Mouse (Mus musculus) left cerebral cortex, adult 2 months (tissue): ENCODE results near the gene Cacna1c. TPM values are rescaled to one million over a fixed set of nuclear protein-coding genes. Genes with fewer than 3 reads are reported as not detected.

Experiments
- DNase-seq, 2 experiments: peaks; one replicate each; pipeline ENCODE4 v3.0.0; 2021 to 2022; ENCODE audit warnings: low spot score in 2 of 2, mixed read lengths in 1 of 2; ENCODE audit errors: extremely low spot score in 1 of 2
- H3K27ac ChIP-seq: fragments of 200-600 bp; 2 replicates; pipeline ENCODE4 v1.8.1; 2022
- H3K4me3 ChIP-seq: fragments of 200-600 bp; 2 replicates; pipeline ENCODE4 v1.8.1; 2022
- CTCF ChIP-seq: fragments of 200-600 bp; IDR thresholded peaks from 2 replicates; pipeline ENCODE4 v1.8.1; 2022; ENCODE audit warnings: antibody characterized with exemption, mild to moderate bottlenecking, moderate library complexity
- intact Hi-C: fragments of 180-260 bp; cut with DNase I; formaldehyde crosslinking; loops from one replicate; pipeline ENCODE4 v1.15.1; 2025
- total RNA-seq, 2 experiments: library from RNA; stranded (reverse); gene quantifications; 2 replicates each; pipeline ENCODE4 v1.2.3; 2021

Cacna1c gene
- total RNA-seq, 2 experiments from 2014 or later: 69.1 to 73.9 TPM

DNA sequence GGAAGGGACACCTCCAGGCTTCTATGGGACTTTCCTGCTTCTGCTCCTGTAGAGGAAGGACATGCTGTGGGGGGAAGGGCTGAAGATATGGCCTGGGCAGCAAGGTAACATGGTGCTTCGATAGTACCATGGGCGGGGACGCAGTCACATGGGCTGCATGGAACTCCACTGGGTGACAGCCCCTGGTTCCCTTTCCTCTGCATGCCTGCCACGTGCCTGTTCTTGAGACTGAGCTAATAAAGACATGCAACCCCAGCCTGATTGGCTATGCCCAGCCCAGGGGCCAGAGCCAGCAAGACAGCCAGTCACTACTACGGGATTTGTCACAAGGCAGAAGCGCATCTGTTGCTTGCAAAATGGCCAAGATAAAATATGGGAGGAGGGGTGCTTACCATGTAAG is 459.1 kb downstream of the Cacna1c start:
- Histone ChIP-seq H3K27ac (no peak overlapping the region), H3K4me3 (no peak overlapping the region)
- TF ChIP-seq CTCF: no peak
- intact Hi-C loops: no loop called here
- no peak for DNase-seq

DNA sequence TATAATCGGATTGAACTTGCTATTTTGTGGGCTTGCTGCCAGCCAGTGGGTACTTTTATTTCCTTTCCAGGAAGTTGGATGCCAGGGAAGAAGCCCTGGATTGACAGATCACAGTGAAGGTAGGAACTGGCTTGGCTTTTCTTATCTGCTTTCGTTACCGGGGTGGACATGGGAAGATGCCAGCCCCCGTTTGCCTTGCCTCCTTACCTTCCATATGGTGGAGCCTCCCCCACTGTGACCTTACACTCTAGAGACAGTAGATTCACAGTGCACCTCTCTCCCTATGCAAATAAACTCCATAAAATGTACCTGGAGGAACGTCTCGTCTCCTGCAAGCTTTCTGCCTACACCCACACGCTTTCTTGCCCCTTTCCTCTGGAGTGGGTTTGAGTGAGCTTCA is 459.7 kb downstream of the Cacna1c start:
- no peak overlapping the region for H3K27ac ChIP-seq
- no peak overlapping the region for H3K4me3 ChIP-seq
- intact Hi-C loops: no loop called here
- no peak for TF ChIP-seq CTCF
- no peak for DNase-seq

DNA sequence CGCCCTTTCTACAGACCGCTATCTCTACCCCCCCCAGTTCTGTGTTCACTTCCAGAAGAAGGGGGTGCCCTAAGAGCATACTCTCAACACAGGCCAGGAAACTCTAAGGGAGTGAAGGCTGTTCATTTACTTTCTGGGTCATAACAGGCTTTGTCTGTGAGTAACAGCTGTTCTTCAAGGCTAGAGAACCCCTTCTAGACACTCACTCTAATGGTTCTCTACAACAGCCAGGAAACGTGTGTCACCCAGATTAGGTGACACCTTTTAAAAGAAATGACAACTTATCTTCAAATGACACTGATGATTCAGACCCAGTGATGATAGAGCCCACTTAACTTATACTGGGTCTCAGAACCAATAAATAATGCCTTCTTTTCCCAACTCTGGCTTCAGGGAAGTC is 461.1 kb downstream of the Cacna1c start:
- TF ChIP-seq CTCF: no peak
- intact Hi-C loops: no loop called here
- H3K4me3 ChIP-seq: no peak overlapping the region
- H3K27ac ChIP-seq: no peak overlapping the region
- no peak for DNase-seq

DNA sequence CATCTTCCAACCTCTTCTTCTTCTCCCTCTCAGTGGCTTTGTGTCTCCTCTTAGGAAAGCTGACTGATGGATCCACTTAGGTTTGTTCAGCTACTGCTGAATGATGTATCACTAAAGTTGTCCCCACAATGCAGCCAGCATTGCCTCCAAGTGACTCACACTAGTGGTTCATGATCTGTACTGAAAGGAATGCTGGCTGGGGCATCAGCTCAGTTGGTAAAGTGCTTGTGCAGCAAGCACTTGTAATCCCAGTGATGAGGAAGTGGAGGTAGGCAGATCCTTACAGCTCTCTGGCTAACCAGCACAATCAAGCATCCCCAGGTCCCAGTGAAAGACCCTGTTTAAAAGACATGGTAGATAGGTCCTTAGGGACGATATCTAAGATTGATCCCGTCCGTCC is 464.3 kb downstream of the Cacna1c start:
- Histone ChIP-seq H3K27ac (no peak overlapping the region), H3K4me3 (no peak overlapping the region)
- no peak for DNase-seq
- no peak for TF ChIP-seq CTCF
- intact Hi-C loops: no loop called here

DNA sequence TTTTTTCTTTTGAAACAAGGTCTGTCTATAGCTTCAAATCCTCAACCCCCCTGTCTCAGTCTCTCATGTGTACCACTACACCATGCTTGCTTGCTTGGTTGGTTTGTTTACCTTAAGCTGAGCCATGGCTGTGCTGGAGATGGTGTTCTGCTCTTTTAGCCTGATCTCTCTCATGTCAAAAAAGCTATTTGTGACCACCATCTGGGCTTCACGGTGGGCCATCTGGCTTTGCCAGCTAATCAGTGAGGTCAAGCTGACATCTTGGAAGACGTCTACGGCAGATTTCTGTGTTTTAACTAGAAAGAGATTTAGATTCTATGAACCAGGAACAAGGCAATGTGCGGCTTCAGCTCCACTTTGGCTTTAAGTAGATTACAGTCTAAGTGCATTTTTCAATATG is 471.3 kb downstream of the Cacna1c start:
- Histone ChIP-seq H3K27ac (no peak overlapping the region), H3K4me3 (no peak overlapping the region)
- DNase-seq: no peak
- no peak for TF ChIP-seq CTCF
- intact Hi-C loops: no loop called here

DNA sequence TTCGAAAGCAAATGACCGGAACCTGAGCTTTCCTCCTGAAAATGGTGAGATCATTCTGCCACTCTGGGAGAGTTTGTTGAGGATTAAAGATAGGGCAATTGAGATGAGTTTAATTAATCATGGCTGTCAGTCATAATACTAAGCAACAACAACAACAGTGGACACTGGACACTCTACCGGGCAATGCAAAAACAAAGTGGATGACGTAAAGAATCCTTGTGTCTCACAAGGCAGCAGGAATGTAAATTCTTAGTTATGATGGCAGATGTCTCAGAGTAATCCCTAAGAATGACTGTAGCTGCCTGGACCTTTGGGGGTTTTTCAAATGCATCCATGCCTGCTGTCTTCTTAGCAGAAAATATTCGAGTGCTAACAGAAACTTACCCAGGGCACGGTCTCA is 471.8 kb downstream of the Cacna1c start:
- Histone ChIP-seq H3K4me3 (no peak overlapping the region), H3K27ac (no peak overlapping the region)
- DNase-seq: no peak
- TF ChIP-seq CTCF: no peak
- intact Hi-C loops: no loop called here

DNA sequence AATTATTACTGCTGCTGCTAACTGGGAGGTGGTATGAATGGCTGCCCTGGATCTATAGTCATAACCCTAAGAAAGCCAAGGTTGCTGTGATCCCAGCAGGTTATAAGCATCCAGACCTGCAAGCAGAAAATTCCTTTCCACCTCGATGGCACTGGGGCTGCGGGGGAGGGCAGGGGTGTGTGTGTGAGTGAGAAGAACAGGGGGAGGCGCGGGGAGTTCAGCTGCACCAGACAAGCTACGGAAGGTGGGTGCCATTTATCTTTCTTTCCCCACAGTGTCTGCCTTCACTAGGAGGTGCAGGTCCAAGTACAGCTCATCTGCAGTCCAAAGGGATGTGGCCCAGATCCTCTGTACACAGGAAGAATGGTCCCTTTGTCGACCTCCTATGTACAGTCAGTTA is 473.9 kb downstream of the Cacna1c start:
- DNase-seq: no peak

DNA sequence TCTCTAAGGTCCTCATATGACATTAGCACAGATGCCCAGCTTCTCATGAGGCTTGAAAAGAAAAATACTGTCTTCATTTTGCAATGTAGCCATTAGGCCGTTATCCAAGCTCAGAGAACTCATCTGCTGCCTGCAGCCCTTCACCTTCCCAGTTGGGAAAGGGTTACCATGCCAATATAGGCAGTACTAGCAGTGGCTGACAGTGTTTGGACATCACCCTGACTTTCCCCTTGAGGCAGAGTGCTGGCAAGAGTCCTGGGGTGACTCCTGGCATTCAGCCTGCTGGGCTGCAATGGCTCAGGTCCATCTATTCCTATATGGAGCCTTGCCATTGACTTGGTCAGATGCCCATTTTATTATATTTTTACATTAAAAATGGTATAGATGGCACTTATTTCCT is 476.7 kb downstream of the Cacna1c start:
- intact Hi-C loops: no loop called here
- no peak for TF ChIP-seq CTCF
- Histone ChIP-seq H3K4me3 (no peak overlapping the region), H3K27ac (no peak overlapping the region)
- DNase-seq: no peak

More for the DNA sequence above, 473.9 kb downstream of the Cacna1c start:
- H3K27ac ChIP-seq: no peak overlapping the region
- no peak for TF ChIP-seq CTCF
- no peak overlapping the region for H3K4me3 ChIP-seq
- intact Hi-C loops: no loop called here

DNA sequence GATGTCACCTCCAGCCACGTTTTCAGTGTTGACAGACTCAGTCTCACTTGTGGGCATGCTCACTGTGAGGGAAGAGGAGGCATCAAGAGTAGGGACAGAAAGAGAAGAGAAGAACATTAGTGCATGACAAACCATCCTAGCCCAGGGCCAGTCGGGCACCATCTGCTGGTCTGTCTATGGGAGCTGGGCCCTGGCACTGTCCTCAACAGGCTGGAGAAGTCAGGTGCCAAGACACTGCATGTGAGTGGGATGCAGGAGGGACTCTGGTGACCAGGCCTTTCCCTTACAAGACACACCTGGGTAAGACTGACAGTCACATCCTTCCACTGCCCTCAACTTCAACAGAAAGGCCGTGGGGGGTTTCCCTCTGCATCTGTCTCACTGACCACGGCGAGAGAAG is 482.9 kb downstream of the Cacna1c start:
- Histone ChIP-seq H3K4me3 (no peak overlapping the region), H3K27ac (no peak overlapping the region)
- DNase-seq: no peak
- no peak for TF ChIP-seq CTCF
- intact Hi-C loops: no loop called here

DNA sequence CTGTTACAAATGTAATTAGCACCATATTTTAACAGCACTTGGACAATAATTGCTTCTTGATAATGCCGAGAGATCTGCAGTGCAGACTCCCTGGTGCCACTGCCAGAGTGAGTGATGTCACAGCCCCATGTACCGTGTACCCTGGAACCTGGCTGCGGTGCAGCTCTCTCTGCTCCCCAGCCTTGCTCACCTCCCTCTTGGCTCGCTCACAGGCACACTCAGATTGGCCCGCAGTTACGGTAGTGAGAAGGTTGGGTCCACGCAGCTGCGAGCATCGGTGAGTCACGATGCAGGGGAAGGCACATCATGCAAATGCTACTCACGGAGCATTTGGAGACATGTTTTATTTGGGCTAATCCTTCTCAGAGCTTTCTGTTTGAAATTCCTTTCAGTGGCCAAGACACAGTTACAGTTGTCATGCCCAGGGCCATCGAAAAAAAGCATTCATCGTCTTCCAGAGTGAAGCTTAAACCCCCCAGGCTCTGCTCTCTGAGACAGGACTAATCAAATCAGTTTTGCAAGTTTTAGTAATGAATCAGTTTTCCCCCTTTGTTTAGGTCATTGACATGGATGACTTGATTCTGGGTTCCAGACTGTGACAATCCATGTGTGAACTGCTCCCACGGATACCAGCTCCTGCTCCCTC is 484.4 kb downstream of the Cacna1c start:
- peak; percentile 41 to 60 for DNase-seq
- H3K27ac ChIP-seq: peak overlapping the region; percentile 12; the same call in 1 of the 2 replicates
- no peak for TF ChIP-seq CTCF
- H3K4me3 ChIP-seq: no peak overlapping the region
- intact Hi-C loops: no loop called here

DNA sequence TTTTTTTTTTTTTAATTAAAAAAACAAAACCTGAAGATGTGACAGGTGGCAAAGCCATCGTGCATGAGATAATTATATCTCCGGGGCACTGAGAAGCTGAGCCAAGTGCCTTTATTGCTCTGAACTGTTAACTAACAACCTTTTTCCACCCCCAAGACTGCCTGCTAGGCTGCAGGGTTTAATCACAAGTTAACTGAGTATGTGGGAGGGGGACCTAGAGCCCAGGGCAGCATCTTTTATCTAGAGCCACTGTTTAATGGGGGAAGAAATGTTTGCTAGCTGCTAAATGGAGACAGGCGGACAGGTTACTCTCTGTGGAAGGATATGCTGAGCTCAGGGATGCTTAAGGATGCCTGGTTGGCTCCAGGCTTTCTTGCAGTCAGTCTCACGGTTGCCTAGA is 489.2 kb downstream of the Cacna1c start:
- DNase-seq: no peak
- intact Hi-C loops: no loop called here
- no peak overlapping the region for H3K4me3 ChIP-seq
- TF ChIP-seq CTCF: no peak
- H3K27ac ChIP-seq: no peak overlapping the region

DNA sequence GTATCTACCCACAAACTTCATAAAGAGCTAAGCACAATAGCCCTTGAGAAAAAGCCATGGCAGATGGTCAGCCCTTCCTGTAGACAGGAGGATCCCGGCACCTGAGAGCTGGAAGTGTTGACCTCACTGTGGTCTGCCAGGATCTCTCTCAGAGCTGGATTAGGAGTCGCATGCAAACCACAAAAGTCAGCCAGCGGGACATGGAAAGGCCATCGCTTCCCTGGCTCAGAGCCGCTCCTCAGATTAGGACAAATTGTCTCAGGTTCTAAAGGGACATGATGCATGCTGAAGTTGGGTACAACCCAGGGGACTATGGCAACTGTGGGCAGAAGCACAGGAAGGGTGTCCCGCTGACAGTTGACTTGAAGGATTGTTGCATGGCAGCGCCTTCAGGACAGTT is 490.4 kb downstream of the Cacna1c start:
- DNase-seq: no peak
- no peak for TF ChIP-seq CTCF
- intact Hi-C loops: no loop called here
- Histone ChIP-seq H3K27ac (no peak overlapping the region), H3K4me3 (no peak overlapping the region)

DNA sequence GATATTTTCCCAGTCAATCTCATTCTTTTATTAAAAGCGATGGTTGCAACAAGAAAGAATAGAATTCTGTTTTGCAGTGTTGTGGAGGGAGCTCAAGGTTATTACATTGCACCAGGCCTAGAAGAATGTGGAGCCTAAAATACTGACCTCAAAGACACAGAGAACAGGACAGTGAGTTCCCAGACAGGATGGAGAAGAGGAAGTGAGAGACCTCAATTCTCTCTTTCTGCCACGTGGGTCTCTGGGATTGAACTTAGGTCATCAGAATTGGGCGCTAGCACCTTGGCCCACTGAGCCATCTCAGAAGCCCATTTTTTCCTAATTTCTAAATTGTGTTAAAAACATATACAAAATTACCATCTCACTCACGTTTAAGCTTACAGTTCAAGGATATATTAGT is 501.6 kb downstream of the Cacna1c start:
- DNase-seq: no peak
- Histone ChIP-seq H3K4me3 (no peak overlapping the region), H3K27ac (no peak overlapping the region)
- TF ChIP-seq CTCF: no peak
- intact Hi-C loops: no loop called here
